Comparison of ENCODE assay signal across 22 mouse cellular contexts in genomic region chr5:32280066-32280465, GRCm38 (mm10). TPM values are rescaled to one million over a fixed set of nuclear protein-coding genes. Genes with fewer than 3 reads are reported as not detected.
"Had no signal": no experiment of that assay in that cellular context is flagged by ENCODE, and none has a peak within 500 bp of the region (broad histone marks: within the 10 kb centered on the region; RNA-seq: fewer than 3 reads in every experiment).

No protein-coding gene starts in this region.

- H3K27me3 ChIP-seq: limb, embryonic 12.5 days; liver, embryonic 15.5 days; neural tube, embryonic 12.5 days; stomach, embryonic 15.5 days had no signal

- H3K27ac ChIP-seq: kidney, postnatal 0 days; left cerebral cortex, adult 2 months; limb, embryonic 12.5 days; liver, embryonic 12.5 days; liver, embryonic 15.5 days; neural tube, embryonic 12.5 days; stomach, embryonic 15.5 days had no signal

- ATAC-seq: intestine, postnatal 0 days; liver, embryonic 12.5 days had no signal

- H3K4me1 ChIP-seq: liver, embryonic 12.5 days; liver, embryonic 15.5 days; stomach, embryonic 15.5 days had no signal

- H3K36me3 ChIP-seq: limb, embryonic 12.5 days; liver, embryonic 12.5 days; liver, embryonic 15.5 days; neural tube, embryonic 12.5 days; stomach, embryonic 15.5 days had no signal

- H3K4me3 ChIP-seq: left cerebral cortex, adult 2 months; limb, embryonic 12.5 days; liver, embryonic 12.5 days; liver, embryonic 15.5 days; neural tube, embryonic 12.5 days; stomach, embryonic 15.5 days had no signal

- DNase-seq: kidney, adult 2 months; kidney, postnatal 25 days; layer of hippocampus, adult 9-11 months; liver; lung, adult 2 months; lung, postnatal 10 days; lung, postnatal 36 days; midbrain, embryonic 14.5 days; right cerebral cortex, postnatal 25 days; spleen, adult 18-20 months; thymus, postnatal 25 days had no signal

- H3K4me2 ChIP-seq: limb, embryonic 12.5 days; liver, embryonic 12.5 days; liver, embryonic 15.5 days; midbrain, embryonic 11.5 days; neural tube, embryonic 12.5 days; stomach, embryonic 15.5 days had no signal

- H3K9me3 ChIP-seq: limb, embryonic 12.5 days; liver, embryonic 12.5 days; liver, embryonic 15.5 days; neural tube, embryonic 12.5 days; stomach, embryonic 15.5 days had no signal

- H3K9ac ChIP-seq: limb, embryonic 12.5 days; liver, embryonic 12.5 days; liver, embryonic 15.5 days; neural tube, embryonic 12.5 days; stomach, embryonic 15.5 days had no signal

RNA-seq across cellular contexts. Expression of gene Plb1, which starts 47.6 kb away (rescaled TPM):
- total RNA-seq: megakaryocyte-erythroid progenitor cell, adult 5-6 weeks had no signal
- polyA plus RNA-seq: kidney, embryonic 14.5 days; liver, embryonic 12.5 days; midbrain, embryonic 14.5 days; neural tube, embryonic 12.5 days had no signal
